In genomic region chr5:97553122-97553521, GRCm38 (mm10) we compare ENCODE assay signal across 9 mouse cellular contexts.
DNase-seq lines count a peak whose midpoint lies in the region; ATAC-seq and TF ChIP-seq lines count a peak whose summit lies in the region.
"Had no signal": no experiment of that assay in that cellular context is flagged by ENCODE, and none has a peak within 500 bp of the region (broad histone marks: within the 10 kb centered on the region; RNA-seq: fewer than 3 reads in every experiment).

No protein-coding gene starts in this region.

- H3K4me2 ChIP-seq in kidney, embryonic 15.5 days, result no peak overlapping the region
- no peak overlapping the region for H3K4me2 ChIP-seq in liver, postnatal 0 days (ENCODE audit: low read depth, low read length)

- peak; percentile 6 for DNase-seq in kidney, adult 18-20 months
- DNase-seq in A20 (ENCODE audit: low read depth, low spot score), result peak; percentile 49
- peak; percentile 27 for DNase-seq in NIH3T3 (ENCODE audit: low read depth)
- peak; percentile 34 for DNase-seq in liver, postnatal 0 days
- no peak for DNase-seq in adipocyte (ENCODE audit: low spot score)
- DNase-seq in right cerebral cortex, adult 2 months (ENCODE audit: low spot score in 2 of 2), result no peak

- H3K9me3 ChIP-seq in kidney, embryonic 15.5 days (replicated peaks), result no peaks in the 10 kb centered on the region
- H3K9me3 ChIP-seq in liver, postnatal 0 days (ENCODE audit: low read length), result no peaks in the 10 kb centered on the region

- no peaks in the 10 kb centered on the region for H3K4me1 ChIP-seq in kidney, embryonic 15.5 days
- no peaks in the 10 kb centered on the region for H3K4me1 ChIP-seq in liver, postnatal 0 days (ENCODE audit: insufficient read depth)

- no peaks in the 10 kb centered on the region for H3K27me3 ChIP-seq in kidney, embryonic 15.5 days
- H3K27me3 ChIP-seq in liver, postnatal 0 days (ENCODE audit: insufficient read depth, low read length), result no peaks in the 10 kb centered on the region

- TF ChIP-seq EP300 in liver, postnatal 0 days (IDR thresholded peaks at IDR 0.05; ENCODE audit: low read depth), result no peak

- no peak overlapping the region for H3K27ac ChIP-seq in kidney, embryonic 15.5 days
- no peak overlapping the region for H3K27ac ChIP-seq in liver, postnatal 0 days (ENCODE audit: low read depth)
- H3K27ac ChIP-seq: macrophage had no signal

- H3K9ac ChIP-seq in kidney, embryonic 15.5 days, result no peak overlapping the region
- H3K9ac ChIP-seq in liver, postnatal 0 days (replicated peaks), result no peak overlapping the region

- TF ChIP-seq CTCF in liver, postnatal 0 days (IDR thresholded peaks at IDR 0.05; ENCODE audit: low read depth), result peak; percentile 62

- H3K36me3 ChIP-seq in kidney, embryonic 15.5 days, result no peaks in the 10 kb centered on the region
- no peaks in the 10 kb centered on the region for H3K36me3 ChIP-seq in liver, postnatal 0 days (replicated peaks; ENCODE audit: insufficient read depth, low read length)

- WGBS in kidney, embryonic 15.5 days, result 46% methylated on average over 3 of the region's 3 CpGs
- 37% methylated on average over 3 of the region's 3 CpGs for whole genome bisulfite sequencing in liver, postnatal 0 days (ENCODE audit: insufficient replicate concordance)

- ATAC-seq in kidney, embryonic 15.5 days (replicated peaks; ENCODE audit: low FRiP score), result no peak
- ATAC-seq in liver, postnatal 0 days, result no peak
- ATAC-seq in activated CD4-positive, CD25-positive, alpha-beta regulatory T cell, adult 4 months, result no peak

- H3K4me3 ChIP-seq in kidney, embryonic 15.5 days (replicated peaks), result no peak overlapping the region
- H3K4me3 ChIP-seq in liver, postnatal 0 days (ENCODE audit: low read depth, low read length), result no peak overlapping the region

Comparison
In these comparisons a context has a peak if more than half of its experiments do, and no peak if none do; other contexts are left out.
1. DNase-seq: peak in kidney, adult 18-20 months (single experiment), A20 (single experiment), NIH3T3 (single experiment) and liver, postnatal 0 days (single experiment); none in adipocyte (single experiment) and right cerebral cortex, adult 2 months (0 of 2).